Mouse (Mus musculus) megakaryocyte, adult 5-6 weeks (primary cell): ENCODE data around the gene Lrguk. TPM values are rescaled to one million over a fixed set of nuclear protein-coding genes. Genes with fewer than 3 reads are reported as not detected.

Experiments used
- ATAC-seq: 2 replicates; pipeline ENCODE4 v1.8.0; 2016; ENCODE audit warnings: mild to moderate bottlenecking, inconsistent platforms; ENCODE audit not compliant: poor library complexity, severe bottlenecking
- total RNA-seq, 2 experiments: library from RNA; stranded (forward) in 1 of 2; stranded (reverse) in 1 of 2; fragments of 153-499, 151-499 nt in 1 of 2; fragments of 221-1000, 200-1000 nt in 1 of 2; gene quantifications; 2 replicates each; pipeline versions ENCODE4 v1.2.3 to v1.2.4; 2015 to 2017

Gene Lrguk
- total RNA-seq, 2 experiments from 2014 or later: not detected

DNA sequence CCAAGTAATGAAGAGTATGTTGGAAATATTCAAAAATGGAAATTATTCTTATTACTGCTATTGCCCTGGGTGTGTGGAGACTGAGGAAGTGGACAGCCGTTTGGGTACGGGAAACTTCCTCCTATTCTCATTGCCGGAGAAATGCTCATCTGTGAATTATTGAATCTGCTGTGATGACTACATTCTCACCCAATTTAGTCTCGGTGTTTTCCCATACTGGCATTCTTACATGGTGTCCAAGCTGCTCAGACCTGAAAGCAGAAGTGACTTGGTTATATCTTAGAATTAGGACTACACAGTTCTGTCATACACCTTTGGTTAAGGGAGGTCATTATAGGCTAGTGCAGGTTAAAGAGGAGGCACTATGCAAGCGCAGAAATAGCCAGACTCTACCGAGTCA lies 30.5 kb downstream of the Lrguk start:
- ATAC-seq: no peak

DNA sequence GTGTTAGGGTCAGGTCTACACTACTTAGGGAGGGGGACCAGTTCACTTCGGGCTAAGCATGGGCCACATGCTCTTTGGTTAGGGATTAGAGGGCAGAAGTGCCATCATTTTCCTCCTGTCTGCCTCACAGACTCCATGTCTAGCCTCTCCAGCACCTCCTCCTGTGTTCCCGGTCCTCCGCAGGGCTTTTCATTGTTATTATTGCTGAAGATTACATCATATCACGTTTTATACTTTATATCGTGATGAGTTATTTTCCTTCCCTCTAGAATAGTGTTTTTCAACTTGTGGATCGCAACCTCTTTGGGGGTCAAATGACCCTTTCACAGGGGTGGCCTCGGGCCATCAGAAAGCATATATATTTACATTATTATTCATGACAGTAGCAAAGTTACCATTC lies 37.5 kb downstream of the Lrguk start:
- no peak for ATAC-seq

DNA sequence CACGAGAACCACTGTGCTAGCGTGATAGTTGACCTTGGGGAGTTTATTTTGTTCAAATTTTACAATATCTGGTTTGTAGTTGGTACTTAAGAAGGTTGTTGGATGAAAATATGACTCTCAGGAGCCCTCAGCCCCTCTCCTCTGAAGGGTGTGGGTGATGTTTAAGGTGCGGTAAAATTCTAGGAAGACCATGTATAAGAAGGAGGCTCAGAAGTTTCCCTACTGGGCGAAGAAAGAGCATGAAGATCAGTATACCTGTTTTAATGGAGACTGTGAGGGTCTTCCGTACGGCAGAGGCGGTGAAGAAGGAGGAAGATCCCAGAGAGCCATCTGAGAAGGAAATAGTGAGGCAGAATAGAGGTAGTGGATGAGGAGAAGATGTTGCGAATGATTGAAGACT lies 38.0 kb downstream of the Lrguk start:
- ATAC-seq: no peak

DNA sequence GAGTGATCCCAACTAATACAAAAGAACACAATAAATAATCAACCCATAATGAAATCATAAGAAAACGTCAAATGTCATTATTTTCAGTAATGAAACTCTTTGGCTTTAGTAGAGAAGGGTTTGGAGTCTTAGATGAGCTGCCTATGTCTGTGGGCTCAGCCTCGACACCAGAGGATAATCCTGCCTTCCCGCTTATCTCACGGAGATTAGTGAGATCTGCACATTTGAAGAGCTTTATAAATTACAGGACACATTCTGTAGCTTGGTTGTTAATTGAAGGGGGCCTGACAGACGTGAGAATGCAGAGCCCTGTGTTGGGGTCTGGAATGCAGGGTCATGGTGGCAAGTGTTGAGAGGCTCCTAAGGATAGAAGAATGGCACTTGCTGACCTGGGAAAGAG lies 42.7 kb downstream of the Lrguk start:
- ATAC-seq: no peak

DNA sequence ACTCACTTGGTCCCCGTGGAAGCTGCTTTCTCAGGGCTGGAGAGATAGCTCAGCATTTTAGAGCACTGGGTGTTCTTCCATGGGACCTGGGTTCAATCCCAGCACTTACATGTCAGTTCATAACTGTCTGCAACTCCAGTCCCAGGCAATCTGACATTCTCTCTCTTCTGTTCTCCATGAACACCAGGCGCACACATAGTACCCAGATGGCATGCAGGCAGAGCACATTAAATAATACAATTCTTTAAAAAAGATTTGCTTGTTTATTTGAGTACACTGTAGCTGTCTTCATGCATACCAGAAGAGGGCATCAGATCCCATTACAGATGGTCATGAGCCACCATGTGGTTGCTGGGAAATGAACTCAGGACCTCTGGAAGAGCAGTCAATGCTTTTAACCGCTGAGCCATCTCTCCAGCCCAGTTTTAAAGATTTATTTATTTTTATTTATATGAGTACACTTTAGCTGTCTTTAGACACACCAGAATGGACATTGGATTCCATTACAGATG lies 44.7 kb downstream of the Lrguk start:
- no peak for ATAC-seq

DNA sequence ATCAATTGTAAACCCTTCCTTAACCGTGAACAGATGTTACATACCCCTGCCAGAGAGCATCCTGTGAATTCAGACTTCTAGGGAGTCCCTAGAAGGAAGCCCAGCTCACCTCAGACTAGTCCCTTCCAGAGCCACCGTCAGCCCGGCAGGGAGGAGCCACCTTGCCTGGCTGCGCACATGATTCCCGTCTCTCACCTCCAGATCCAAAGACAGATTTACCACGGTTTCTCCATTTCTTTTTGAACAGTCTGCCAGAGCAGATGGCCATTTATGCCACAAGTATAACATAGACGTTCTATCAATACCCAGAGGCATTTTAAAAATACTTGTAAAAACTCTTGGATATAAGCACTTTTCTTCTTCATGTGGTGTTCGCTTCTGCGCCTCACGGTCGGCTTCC lies 46.3 kb downstream of the Lrguk start:
- no peak for ATAC-seq

DNA sequence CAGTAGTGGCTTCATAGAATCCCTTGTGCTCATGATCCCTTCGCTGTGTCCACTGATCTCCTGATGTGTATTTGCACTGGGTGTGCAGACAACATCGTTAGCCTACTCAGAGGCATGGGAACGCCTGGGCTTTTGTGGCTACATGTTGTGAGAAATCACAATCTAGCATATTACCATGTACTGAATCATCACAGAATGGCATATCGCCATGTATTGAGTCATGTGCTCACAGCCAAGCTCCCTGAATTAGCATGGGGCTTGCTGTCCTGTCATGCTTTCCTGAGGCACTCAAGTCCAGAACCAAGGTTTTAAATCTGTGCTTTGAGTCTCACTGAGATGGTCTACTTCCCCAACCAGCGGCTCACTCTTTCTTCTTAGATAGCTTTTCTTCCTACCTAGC lies 54.2 kb downstream of the Lrguk start:
- ATAC-seq: no peak

DNA sequence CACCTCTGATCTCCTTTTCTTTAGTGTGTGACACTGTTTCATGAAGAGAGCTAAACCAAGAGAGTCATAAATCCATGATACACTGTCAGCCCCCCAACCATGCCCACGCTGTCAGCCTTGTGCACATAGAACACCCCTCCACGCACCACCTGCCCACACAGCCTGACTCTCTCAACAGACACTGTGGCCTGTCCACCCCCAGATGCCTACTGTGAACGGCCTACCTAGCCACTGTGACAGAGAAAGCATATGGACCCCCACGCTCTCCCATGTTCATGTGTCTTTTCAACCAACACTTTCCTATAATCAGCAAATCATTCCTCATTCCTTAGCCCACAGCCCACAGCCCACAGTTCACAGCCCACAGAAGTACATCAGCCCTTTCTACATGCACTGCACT lies 58.5 kb downstream of the Lrguk start:
- ATAC-seq: no peak

DNA sequence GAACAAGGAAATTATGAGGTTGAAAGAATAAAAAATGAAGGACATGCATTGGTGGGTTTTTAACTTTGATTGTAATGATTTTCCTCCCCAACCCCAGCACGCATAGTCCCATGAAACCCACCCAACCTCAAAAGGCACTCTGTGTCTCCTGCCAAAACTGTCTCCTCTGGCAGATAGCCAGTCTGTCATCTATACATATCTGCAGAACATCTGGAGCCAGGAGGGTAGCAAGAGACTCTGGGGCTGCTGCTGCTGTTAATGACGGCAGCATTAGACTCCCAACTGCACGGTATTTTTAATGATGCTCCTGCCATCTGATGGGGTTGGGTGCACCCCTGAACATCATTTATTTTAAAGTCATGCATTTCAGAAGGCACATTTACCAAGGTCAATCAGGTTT lies 59.7 kb downstream of the Lrguk start:
- ATAC-seq: no peak

DNA sequence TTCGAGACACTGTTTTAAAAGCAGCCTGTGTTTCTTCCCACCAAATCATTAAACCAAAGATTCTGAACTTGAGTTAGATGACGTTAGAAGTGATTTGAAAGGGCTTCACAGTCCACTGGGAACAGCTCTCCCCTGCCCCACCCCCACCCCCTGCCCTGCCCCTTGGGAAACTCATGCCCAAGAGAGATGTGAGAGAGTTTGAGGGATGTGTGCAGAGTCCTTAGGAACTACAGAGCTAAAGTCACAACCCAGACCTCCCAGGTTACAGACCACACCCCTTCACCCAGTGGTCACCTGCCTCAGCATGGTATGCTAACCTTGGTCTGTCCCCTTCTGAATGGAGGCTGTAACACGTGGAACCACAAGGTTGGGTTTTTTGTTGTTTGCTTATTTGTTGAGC lies 62.3 kb downstream of the Lrguk start:
- no peak for ATAC-seq

DNA sequence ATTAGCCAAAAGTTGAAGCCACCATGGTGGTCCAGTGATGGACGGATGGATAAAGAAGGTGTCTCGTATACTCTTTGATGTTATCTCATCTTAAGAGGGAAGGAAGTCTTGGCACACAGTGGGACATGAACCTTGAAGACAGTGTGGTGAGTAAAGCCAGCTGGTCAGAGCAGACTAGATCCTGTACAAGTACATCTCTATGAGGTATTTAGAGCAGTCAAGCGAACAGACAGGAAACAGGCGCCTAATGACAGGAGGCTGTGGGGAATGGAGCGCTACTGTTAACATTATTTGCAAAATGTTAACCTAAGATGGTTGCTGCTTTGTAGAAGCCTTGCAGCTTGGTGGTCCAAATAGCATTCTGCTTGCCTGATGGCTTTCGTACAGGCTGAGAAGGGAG lies 67.0 kb downstream of the Lrguk start:
- ATAC-seq: no peak

DNA sequence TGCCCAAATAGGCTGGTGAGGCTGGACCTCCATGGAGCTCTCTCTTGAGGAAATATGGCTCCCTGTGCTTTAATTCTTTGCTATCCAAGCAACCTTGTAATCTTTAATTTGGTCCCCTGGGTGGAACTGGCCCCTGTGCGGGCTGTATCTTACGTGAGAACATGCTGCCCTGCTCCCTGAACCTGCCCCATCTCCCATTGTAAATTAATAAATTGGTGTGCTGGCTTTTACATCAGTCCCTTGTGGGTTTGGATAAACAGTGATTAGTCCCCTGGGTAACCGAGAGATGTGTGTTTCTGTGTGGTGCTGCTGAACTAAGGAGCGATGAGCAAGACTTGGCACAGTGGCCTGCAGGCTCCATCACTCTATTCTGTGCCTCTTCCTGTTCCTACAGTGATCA lies 67.7 kb downstream of the Lrguk start:
- no peak for ATAC-seq

DNA sequence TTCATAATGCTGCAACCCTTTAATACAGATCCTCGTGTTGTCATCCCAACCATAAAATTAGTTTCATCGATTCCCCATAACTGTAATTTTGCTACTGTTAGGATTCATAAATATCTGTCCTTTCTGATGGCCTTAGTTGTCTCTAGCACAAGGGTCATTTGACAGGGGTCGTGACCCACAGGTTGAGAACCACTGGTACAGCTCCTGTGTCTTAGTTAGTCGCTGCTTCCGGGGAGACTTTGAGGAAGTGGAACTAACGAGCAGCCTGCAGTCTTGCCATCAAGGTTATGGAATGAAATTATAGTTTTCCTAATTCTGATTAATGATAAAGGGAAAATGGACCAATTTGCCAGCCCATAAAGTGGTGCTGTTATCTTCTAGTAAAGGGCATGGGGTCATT lies 70.5 kb downstream of the Lrguk start:
- ATAC-seq: no peak

DNA sequence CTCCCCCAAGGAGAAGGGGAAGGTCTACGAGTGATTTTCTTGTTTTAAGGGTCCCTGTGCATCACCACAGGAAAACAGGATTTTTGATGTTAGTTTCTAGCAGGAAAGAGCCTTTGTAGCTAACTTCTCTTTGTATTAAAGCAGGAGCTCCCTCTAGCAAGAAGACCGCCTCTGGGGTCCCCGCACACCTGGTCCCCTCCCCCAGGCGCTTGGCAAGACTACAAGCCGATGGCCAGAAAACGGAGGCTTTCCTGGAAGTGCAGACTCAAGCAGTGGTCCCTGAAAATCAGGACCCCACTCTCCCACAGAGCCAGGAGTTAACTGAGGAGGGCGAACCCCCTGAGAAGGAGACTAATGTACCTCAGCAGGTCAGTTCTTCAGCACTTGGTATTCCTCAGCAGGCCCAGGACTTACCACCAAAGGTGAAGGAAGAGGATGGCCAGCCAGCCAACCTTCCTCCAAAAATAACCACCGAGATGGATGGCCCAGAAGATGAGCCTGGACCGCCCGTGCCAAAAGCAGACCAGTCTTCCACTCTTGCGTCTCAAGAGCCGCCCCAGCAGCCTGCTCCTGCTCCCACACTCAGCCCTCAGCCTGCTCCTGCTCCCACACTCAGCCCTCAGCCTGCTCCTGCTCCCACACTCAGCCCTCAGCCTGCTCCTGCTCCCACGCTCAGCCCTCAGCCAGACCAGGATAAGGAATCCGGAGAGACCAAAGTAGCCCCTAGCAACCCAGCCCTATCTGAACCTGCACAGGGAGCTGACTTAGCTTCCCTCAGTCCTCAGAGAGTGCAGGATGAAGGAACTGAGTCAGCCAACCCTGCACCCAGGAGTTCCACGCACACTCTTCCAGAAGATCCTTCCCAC lies 72.5 kb downstream of the Lrguk start:
- no peak for ATAC-seq

DNA sequence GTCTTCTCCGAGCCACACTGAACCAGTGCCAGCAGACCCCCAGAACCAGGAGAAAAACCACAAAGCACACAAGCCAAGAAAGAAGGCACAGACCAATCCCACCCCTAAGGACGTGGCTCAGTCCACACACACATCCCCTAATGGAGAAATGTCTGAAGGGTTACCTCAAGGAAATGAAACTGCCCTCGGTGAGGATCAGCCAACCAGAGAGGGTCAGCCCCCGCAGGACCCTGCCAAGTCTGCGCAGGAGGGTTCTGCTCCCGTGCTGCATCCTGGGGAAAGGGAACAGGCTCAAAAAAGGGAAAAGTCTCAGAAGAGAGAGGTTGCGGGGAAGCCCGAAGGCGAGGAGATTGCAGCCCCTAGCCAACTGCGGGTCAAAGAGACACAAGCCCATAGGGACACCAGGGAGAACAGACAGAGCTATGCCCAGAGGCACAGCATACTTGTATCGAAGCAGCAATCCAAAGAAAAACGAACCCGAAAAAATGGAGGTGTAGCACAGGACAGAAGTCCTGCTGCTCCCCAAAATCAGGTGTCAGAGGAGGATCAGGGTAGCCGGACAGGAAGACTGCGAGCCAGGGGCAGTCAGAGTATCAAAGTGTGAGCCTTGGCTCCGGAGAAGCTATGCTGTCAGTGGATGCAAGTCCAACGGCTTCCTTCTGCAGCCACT lies 74.1 kb downstream of the Lrguk start:
- no peak for ATAC-seq

DNA sequence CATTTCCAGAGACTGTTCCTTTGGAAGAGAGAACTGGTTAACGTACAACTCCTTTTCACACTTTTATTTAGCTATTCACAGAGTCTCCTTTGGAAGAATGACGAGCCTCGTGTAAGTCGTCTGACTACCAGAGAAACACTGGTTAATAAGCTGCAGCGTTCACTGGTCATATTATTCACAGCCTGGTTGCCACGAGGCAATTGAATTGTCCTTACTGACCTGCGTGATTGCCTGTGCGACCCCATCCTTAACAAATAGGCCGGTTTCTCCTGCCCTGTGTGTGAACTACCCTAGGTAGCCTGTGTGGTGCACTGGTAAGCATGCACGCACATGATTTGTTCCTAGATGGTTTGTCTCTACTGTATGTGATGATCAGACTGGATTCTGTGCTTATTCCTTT lies 81.3 kb downstream of the Lrguk start:
- no peak for ATAC-seq

DNA sequence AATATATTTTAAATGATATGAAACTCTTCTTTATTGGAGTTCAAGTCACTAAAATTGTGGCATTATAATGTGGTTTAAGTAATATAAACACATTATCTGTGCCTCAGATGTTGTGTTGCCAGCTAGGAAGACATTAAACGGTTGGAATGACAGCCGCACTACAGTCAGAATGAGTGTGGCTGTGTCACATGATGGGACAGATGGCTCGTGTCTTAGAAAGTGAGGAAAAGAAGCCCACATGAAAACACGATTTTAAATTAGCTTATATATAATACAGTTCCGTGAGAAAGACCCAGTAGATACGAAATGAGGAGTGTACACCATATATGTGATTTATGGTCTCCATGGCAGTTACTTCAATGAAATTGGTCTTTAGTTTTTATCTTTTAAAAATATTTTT lies 82.2 kb downstream of the Lrguk start:
- ATAC-seq: no peak

DNA sequence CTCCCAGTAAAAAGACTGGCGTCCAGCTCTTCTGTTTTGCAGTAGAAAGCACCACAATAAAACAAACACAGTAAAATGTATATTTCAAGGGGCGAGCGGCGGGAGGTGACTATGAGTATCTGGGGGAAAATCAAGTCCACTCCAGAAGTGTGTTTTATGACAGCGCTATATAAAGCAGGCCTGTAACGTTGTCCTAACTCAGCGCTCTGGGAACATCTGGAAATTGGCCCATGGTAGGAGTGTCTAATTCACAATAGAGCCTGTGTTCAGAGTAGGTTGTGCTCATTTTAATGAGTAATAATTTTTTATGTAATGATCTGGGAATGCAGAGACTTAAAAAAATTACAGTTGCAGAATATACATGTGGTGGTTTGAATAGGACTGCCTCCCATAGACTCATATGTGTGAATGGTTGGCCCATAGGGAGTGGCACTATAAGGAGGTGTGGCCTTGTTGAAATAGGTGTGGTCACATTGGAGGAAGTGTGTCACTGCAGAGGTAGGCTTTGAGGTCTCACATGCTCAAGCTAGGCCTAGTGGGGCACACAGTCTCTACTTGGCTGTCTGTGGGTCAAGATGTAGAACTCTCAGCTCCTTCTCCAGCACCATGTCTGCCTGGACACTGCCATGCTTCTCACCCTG lies 87.7 kb downstream of the Lrguk start:
- ATAC-seq: no peak

DNA sequence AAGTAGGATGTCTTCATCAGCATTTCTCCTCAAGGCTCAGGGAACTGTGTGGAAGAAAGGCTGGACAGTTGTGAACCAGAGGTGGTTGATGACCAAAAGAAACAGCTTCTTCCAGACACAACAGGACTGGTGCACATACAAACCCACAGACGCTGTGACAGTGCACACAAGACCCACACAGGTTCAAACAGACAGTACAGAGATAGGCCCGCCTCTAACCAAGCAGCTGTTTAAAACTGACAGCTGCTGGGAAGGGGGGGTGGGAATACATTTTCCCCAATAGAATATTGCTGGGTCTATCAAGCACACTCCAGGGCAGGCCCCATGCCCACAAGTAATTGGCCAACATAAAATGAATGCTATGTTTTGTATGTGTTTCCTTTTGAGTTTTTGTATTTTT lies 95.2 kb downstream of the Lrguk start:
- ATAC-seq: no peak

DNA sequence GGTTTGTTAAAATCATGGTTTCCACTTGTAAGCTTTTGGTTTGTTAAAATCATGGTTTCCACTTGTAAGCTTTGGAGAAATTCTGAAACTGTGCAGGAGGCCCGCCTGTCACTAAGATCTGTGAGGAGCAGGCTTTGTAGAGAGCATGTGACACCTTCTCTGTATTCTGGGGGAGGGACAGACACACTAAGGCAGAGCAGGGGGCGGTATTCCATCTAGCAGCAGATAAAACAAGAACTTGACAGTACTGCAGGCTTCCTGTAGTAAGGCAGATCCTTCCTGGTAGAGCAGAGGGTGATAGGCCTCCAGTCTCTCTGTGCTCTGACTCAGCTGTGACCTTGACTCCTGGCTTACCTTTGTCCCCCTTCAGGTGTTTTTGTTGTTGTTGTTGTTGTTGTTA lies 100.0 kb downstream of the Lrguk start:
- no peak for ATAC-seq

DNA sequence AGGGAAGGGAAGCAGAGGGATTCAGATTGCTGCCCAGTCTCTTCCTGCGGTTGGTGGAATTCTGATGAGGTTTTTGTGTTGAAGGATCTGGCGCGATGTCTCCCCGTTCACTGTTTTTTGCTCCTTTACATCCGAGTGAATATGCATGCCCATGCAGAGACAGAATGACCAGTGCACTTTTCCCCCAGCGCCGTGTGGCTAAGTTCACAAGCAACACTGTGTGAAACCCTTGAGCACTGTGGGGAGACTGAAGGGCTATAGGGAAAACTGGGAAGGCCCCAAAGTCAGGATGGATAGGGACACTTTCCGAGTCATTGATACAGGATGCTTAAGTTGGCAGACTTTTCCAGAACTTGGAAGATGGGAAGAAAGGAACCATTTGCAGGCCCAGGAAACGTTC lies 103.1 kb downstream of the Lrguk start:
- no peak for ATAC-seq

DNA sequence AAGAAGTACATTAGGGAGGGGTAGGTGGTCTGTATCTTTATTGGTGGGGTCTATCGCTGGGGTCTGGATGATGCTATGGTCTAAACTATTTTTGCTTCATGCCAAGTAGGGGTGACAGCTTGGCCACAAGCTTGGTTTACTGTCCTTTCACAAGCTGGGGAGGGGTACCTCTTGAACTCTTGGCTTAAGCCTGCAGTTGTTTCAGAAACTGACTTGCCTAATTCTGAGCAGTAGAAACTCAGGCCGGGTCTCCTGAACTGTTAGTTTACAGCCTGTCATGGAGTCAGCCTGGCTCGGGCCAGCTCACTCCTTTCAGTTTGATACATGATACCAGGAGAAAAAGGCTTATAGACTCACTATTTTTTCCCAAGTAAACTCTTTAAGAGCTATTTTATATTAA lies 109.1 kb downstream of the Lrguk start:
- ATAC-seq: no peak
